Mouse (Mus musculus): ENCODE measurements at regions not wholly inside any gene's neighbourhood (a gene's known extent, or its start where the extent isn't known, plus 50 kb on each side); places are given as distances from the start of the nearest gene placed in this dataset.
"Not testable (repeated sequence)": the region's sequence is repeated elsewhere in the genome, so short reads cannot be mapped to it uniquely, and the experiment has no call there.

DNA sequence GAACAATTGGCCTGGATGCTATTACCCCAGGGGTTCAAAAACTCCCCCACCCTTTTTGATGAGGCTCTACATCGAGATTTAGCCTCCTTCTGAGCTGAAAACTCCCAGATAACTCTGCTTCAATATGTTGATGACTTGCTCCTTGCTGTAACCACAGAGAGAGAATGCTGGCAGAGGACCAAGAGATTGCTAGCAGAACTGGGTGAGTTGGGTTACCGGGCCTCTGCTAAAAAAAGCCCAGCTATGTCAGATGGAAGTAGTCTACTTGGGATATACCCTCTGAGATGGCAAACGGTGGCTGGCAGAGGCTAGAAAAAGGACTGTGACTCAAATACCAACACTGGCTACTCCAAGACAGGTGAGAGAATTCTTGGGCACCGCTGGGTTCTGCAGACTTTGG lies 63.9 kb upstream of the Gm906 start:
- intact Hi-C loops (cut with DNase I), result not testable (repeated sequence)
- peak in 1 of 2 experiments; percentile 4 for DNase-seq (ENCODE audit: low spot score in 2 of 2)

DNA sequence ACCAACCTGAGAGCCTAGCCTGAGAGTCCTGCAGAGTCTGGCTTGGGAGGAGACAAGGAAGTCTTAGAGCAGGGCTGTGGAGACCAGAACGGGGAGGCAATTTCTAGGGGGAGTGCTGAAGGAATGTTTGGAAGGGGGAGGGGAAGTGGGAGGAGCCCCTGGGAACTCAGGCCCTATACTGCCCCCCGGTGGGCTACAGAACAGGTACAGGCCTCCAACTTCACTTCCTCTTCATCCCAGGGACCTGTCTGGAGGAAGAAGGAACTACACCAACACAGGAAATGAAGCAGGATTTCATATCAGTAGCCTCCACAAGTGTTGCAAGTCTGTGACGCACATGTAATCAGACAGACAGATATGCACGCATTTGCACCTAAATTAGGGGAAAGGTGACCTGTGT lies 72.4 kb upstream of the Gm906 start:
- intact Hi-C loops (cut with DNase I), result no loop called here
- DNase-seq (ENCODE audit: low spot score in 2 of 2), result peak in 1 of 2 experiments; percentile 14

GRCm38 (mm10) chr13:50328614-50329013 lies 78.5 kb upstream of the Gm906 start:
- DNase-seq (ENCODE audit: low spot score in 2 of 2), result no peak
- intact Hi-C loops (cut with DNase I), result no loop called here

GRCm38 (mm10) chr13:50344121-50344520 lies 73.5 kb upstream of the Fbxw17 start:
- no peak for DNase-seq (ENCODE audit: low spot score in 2 of 2)
- intact Hi-C loops (cut with DNase I), result no loop called here

- intact Hi-C loops (cut with DNase I), result no loop called here
- no peak for DNase-seq (ENCODE audit: low spot score in 2 of 2)
Measured at GRCm38 (mm10) chr13:50351946-50352345, 65.7 kb upstream of the Fbxw17 start.

DNA sequence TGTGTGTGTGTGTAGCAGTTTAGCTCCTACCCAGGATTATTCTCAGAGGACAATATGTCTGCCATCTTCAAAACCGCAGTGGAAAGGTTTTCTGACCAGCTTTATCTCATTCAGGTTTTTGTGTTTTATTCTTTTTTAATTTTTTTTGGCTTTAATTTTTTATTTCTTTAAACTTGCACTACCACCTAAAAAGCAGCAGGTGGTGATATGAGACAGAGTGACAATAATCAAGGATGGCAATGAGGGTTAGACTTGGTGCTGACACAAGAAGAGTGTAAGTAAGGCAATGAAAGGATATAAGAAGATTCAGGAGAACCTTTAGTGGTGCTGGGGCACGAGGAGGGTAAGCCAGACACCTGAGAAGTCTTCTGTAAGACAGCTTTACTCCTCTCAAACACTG lies 62.4 kb upstream of the Fbxw17 start:
- intact Hi-C loops (cut with DNase I), result no loop called here
- DNase-seq (ENCODE audit: low spot score in 2 of 2), result no peak

GRCm38 (mm10) chr13:50359536-50359935 lies 58.1 kb upstream of the Fbxw17 start:
- DNase-seq (ENCODE audit: low spot score in 2 of 2), result no peak
- intact Hi-C loops (cut with DNase I), result no loop called here
